Mouse (Mus musculus): Measurements from ENCODE around the gene Agtpbp1. TPM values are rescaled to one million over a fixed set of nuclear protein-coding genes. Genes with fewer than 3 reads are reported as not detected.

Gene Agtpbp1
- polyA plus RNA-seq, 1 experiment from 2014 or later: 22.7 TPM

DNA sequence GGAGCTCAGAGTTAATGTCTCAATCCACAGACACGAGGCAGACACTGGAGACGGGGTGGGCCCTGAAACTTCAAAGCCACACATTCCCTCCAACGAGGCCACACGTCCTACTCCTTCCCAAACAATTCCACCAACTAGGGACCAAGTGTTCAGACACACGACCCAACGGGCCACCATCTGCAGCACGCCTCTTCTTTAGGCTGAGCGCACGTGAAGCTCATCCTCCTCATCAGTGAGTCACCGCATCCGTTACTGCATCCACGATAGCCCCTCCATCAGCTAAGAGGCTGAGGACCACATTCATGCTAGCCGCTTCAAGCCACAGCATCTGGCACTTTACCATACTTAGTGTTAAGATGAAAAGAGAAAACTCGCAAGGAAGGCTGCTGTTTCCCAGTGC, 107.6 kb downstream of the Agtpbp1 start:
- H3K27me3 ChIP-seq (ENCODE audit: insufficient read depth, low read length): no peaks in the 10 kb centered on the region
- TF ChIP-seq CTCF (IDR thresholded peaks at IDR 0.05; ENCODE audit: low read depth): no peak
- H3K4me1 ChIP-seq (ENCODE audit: insufficient read depth): no peaks in the 10 kb centered on the region
- H3K9me3 ChIP-seq (ENCODE audit: low read depth, low read length): no peaks in the 10 kb centered on the region
- H3K4me2 ChIP-seq: no peak overlapping the region
- no peak for ATAC-seq (ENCODE audit: insufficient read depth)
- WGBS: 85% methylated on average over 14 of the region's 14 CpGs
- H3K27ac ChIP-seq (ENCODE audit: low read depth): no peak overlapping the region
- no peak overlapping the region for H3K9ac ChIP-seq
- DNase-seq: no peak
- H3K36me3 ChIP-seq (ENCODE audit: insufficient read depth): peaks cover 20% of the 10 kb centered on the region
- no peak overlapping the region for H3K4me3 ChIP-seq (ENCODE audit: low read depth, low read length)

DNA sequence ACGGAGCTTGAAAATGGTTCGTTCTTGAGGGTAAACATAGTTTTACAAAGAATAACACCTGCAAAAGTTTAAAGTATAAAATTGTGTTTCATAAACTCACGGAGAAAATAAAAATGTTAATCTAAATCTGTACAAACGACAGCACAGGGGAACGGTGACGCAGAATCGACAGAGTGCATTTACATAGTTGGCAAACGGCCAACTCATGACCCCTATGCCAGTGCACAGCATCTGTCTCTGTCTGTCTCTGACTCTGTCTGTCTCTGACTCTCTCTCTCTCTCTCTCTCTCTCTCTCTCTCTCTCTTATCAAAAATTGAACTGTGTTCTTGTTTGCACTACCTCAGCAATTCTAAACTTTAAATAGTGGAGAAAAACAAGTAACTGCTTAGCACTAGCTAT, 110.1 kb downstream of the Agtpbp1 start:
- peaks cover 20% of the 10 kb centered on the region for H3K36me3 ChIP-seq (ENCODE audit: insufficient read depth)

DNA sequence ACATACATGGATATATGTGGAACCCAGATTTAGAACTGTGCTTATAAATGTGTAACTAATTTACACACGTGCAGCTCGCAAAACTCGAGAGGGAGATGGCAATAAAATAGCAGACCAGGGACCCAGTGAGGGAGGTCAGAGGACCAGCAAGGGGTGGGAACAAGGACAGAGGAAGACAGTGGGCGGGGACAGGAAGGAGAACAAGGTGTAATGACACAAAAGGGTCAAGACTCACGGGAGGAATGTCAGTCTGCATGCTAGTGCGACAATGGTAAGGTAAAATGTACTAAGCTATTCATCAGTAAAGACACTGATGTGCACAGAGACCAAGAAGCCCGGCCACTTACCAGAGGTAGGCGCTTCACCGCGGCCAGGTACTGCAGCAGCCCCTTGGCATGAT, 111.7 kb downstream of the Agtpbp1 start:
- H3K4me3 ChIP-seq (ENCODE audit: low read depth, low read length): no peak overlapping the region
- no peaks in the 10 kb centered on the region for H3K9me3 ChIP-seq (ENCODE audit: low read depth, low read length)
- H3K9ac ChIP-seq: no peak overlapping the region
- H3K4me2 ChIP-seq: no peak overlapping the region
- no peaks in the 10 kb centered on the region for H3K27me3 ChIP-seq (ENCODE audit: insufficient read depth, low read length)
- 76% methylated on average over 10 of the region's 10 CpGs for WGBS
- H3K4me1 ChIP-seq (ENCODE audit: insufficient read depth): no peaks in the 10 kb centered on the region
- TF ChIP-seq CTCF (IDR thresholded peaks at IDR 0.05; ENCODE audit: low read depth): no peak
- peaks cover 20% of the 10 kb centered on the region for H3K36me3 ChIP-seq (ENCODE audit: insufficient read depth)
- ATAC-seq (ENCODE audit: insufficient read depth): no peak
- DNase-seq: no peak
- no peak overlapping the region for H3K27ac ChIP-seq (ENCODE audit: low read depth)

More for the DNA sequence above, 110.1 kb downstream of the Agtpbp1 start:
- Histone ChIP-seq H3K9me3 (ENCODE audit: low read depth, low read length) (no peaks in the 10 kb centered on the region), H3K27me3 (ENCODE audit: insufficient read depth, low read length) (no peaks in the 10 kb centered on the region), H3K9ac (no peak overlapping the region), H3K4me1 (ENCODE audit: insufficient read depth) (no peaks in the 10 kb centered on the region), H3K4me3 (ENCODE audit: low read depth, low read length) (no peak overlapping the region), H3K4me2 (no peak overlapping the region), H3K27ac (ENCODE audit: low read depth) (no peak overlapping the region)
- ATAC-seq (ENCODE audit: insufficient read depth): no peak
- WGBS: 56% methylated on average over 8 of the region's 8 CpGs
- TF ChIP-seq CTCF (IDR thresholded peaks at IDR 0.05; ENCODE audit: low read depth): no peak
- peak; percentile 34 for DNase-seq

DNA sequence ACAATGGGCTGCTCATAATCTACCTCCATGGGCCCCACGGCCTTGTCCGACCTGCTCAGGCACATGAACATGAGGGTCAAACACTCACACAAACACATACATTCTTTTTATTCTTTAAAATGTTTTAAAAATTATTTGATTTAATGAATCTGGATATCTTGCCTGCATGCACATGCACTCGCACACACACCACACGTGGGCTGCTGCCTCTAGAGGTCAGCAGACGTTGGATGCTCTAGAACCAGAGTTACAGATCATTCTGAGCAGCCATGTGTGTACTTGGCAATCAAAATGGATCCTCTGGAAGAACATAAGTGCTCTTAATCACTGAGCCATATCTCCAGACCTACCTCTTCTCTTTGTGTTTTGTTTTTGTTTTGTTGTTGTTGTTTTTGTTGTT, 112.8 kb downstream of the Agtpbp1 start:
- Histone ChIP-seq H3K27me3 (ENCODE audit: insufficient read depth, low read length) (no peaks in the 10 kb centered on the region), H3K27ac (ENCODE audit: low read depth) (no peak overlapping the region), H3K4me1 (ENCODE audit: insufficient read depth) (no peaks in the 10 kb centered on the region; the same call in 1 of the 2 replicates), H3K36me3 (ENCODE audit: insufficient read depth) (peaks cover 16% of the 10 kb centered on the region), H3K4me3 (ENCODE audit: low read depth, low read length) (no peak overlapping the region), H3K9ac (no peak overlapping the region), H3K4me2 (no peak overlapping the region), H3K9me3 (ENCODE audit: low read depth, low read length) (no peaks in the 10 kb centered on the region)
- ATAC-seq (ENCODE audit: insufficient read depth): no peak
- no peak for DNase-seq
- TF ChIP-seq CTCF (IDR thresholded peaks at IDR 0.05; ENCODE audit: low read depth): 0 out of 2 replicates have a peak, but pooled peaks have one; percentile 7
- WGBS: 84% methylated on average over 5 of the region's 5 CpGs

DNA sequence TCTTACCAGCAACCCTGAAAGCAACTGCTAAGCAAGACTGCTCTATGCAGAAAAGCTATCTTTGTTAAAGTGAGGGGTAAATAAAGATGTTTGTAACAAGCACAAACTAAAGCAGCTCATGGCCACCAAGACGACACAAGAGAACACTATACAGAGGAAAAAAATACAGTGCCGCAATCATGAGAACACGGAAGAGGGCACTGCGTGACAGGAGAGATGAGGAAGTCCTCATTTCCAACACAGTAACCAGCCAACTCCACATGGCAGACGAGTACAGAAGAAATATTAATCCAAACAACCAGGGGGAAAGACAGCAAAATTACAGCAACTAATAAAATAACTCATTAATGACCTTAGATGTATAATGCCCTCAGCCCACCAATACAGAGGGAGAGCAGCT, 115.3 kb downstream of the Agtpbp1 start:
- H3K9me3 ChIP-seq (ENCODE audit: low read depth, low read length): no peaks in the 10 kb centered on the region
- H3K4me1 ChIP-seq (ENCODE audit: insufficient read depth): no peaks in the 10 kb centered on the region; the same call in 1 of the 2 replicates
- ATAC-seq (ENCODE audit: insufficient read depth) (no peak), DNase-seq (no peak)
- 85% methylated on average over 5 of the region's 5 CpGs for WGBS
- no peak overlapping the region for H3K27ac ChIP-seq (ENCODE audit: low read depth)
- H3K9ac ChIP-seq: no peak overlapping the region
- H3K4me3 ChIP-seq (ENCODE audit: low read depth, low read length): no peak overlapping the region
- peaks cover 8% of the 10 kb centered on the region for H3K36me3 ChIP-seq (ENCODE audit: insufficient read depth)
- H3K27me3 ChIP-seq (ENCODE audit: insufficient read depth, low read length): no peaks in the 10 kb centered on the region
- TF ChIP-seq CTCF (IDR thresholded peaks at IDR 0.05; ENCODE audit: low read depth): no peak
- no peak overlapping the region for H3K4me2 ChIP-seq

DNA sequence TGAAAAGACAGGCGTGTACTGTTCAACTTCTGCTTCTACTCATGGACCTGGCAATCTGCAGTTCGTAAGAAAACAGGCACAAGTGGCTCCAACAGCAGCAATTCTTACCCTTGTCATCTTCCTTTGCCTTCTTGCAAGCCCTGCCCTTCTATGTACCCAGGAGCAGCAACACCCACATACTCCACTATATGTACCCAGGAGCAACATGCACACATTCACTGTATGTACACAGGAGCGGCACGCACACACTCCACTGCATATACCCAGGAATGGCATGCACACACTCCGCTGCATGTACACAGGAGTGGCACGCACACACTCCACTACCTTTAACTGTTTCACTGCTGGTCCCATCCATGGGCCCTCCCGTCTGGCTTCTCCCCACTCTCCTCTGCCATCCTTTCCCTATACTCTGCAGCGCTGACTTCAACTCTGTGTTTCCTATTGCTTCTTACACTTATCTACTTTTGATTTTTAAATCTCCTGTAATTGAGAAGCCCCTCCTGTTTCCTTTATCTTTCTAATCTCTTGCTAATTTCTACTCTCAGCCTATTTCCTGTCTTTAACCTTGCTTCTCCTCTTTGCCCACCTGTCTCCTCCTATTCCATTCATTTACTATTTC, 116.7 kb downstream of the Agtpbp1 start:
- DNase-seq (no peak), ATAC-seq (ENCODE audit: insufficient read depth) (peak; percentile 56; the same call in 1 of the 2 replicates)
- TF ChIP-seq CTCF (IDR thresholded peaks at IDR 0.05; ENCODE audit: low read depth): no peak
- H3K36me3 ChIP-seq (ENCODE audit: insufficient read depth): peaks cover 8% of the 10 kb centered on the region; the same call in 1 of the 2 replicates
- no peak overlapping the region for H3K4me3 ChIP-seq (ENCODE audit: low read depth, low read length)
- no peak overlapping the region for H3K9ac ChIP-seq
- no peak overlapping the region for H3K27ac ChIP-seq (ENCODE audit: low read depth)
- no peaks in the 10 kb centered on the region for H3K9me3 ChIP-seq (ENCODE audit: low read depth, low read length)
- no peak overlapping the region for H3K4me2 ChIP-seq
- no peaks in the 10 kb centered on the region for H3K27me3 ChIP-seq (ENCODE audit: insufficient read depth, low read length)
- WGBS: 68% methylated on average over 8 of the region's 8 CpGs
- H3K4me1 ChIP-seq (ENCODE audit: insufficient read depth): no peaks in the 10 kb centered on the region; the same call in 1 of the 2 replicates

DNA sequence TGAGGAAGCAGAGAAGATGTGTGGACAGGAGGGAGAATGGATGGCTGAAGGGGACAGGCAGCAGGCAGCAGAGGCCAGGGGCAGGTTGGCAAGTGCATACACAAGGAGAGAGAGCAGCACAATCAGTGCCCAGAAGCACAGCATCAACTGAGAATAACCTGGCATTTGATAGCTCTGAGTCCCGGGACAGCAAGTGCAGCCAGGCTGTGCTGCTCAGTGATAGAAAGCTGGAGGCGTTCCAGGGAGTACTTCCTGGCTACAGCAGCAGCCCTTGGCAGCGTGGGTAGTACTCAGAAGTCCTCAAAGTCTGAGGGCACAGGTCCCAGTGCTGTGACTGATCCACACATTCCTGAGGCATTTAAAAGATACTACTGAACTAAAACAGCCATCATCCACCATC, 117.4 kb downstream of the Agtpbp1 start:
- 25% methylated on average over 3 of the region's 3 CpGs for WGBS
- H3K9ac ChIP-seq: no peak overlapping the region
- no peaks in the 10 kb centered on the region for H3K9me3 ChIP-seq (ENCODE audit: low read depth, low read length)
- TF ChIP-seq CTCF (IDR thresholded peaks at IDR 0.05; ENCODE audit: low read depth): no peak
- no peak overlapping the region for H3K4me3 ChIP-seq (ENCODE audit: low read depth, low read length)
- H3K27me3 ChIP-seq (ENCODE audit: insufficient read depth, low read length): no peaks in the 10 kb centered on the region
- H3K36me3 ChIP-seq (ENCODE audit: insufficient read depth): 0 out of 2 replicates have a peak, but pooled peaks cover 8% of the 10 kb centered on the region
- ATAC-seq (ENCODE audit: insufficient read depth): 0 out of 2 replicates have a peak, but pooled peaks have one; percentile 47
- H3K27ac ChIP-seq (ENCODE audit: low read depth): no peak overlapping the region
- no peaks in the 10 kb centered on the region; the same call in 1 of the 2 replicates for H3K4me1 ChIP-seq (ENCODE audit: insufficient read depth)
- peak; percentile 67 for DNase-seq
- H3K4me2 ChIP-seq: no peak overlapping the region
